Mouse (Mus musculus) CH12.LX (cell line): ENCODE data around the gene Prkn.

Source experiments
- CTCF ChIP-seq, 2 experiments: IDR thresholded peaks in 1 of 2; conservative IDR thresholded peaks in 1 of 2; 2 replicates each; pipeline ENCODE4 v1.5.1; 2011 to 2012; ENCODE audit warnings: low read depth in 2 of 2, low read length in 2 of 2, improper control_type of control experiment in 1 of 2, inconsistent platforms in 1 of 2, mild to moderate bottlenecking in 1 of 2, moderate library complexity in 1 of 2
- EP300 ChIP-seq: IDR thresholded peaks from 2 replicates; pipeline ENCODE4 v1.6.1; 2011; ENCODE audit warnings: low read length, improper control_type of control experiment
- MAFK ChIP-seq: IDR thresholded peaks from 2 replicates; pipeline ENCODE4 v1.6.1; 2011; ENCODE audit warnings: low read length, improper control_type of control experiment; ENCODE audit not compliant: insufficient replicate concordance
- NRF1 ChIP-seq: IDR thresholded peaks from 2 replicates; pipeline ENCODE4 v1.6.1; 2014; ENCODE audit warnings: low read depth, mild to moderate bottlenecking, inconsistent platforms, low read length, improper control_type of control experiment, moderate library complexity

GRCm38 (mm10) chr17:12037065-12037464 lies 1196.9 kb downstream of the Prkn start:
- TF ChIP-seq EP300 (no peak), MAFK (no peak), CTCF (conservative IDR thresholded peaks at IDR 0.05 in 1 of 2, IDR thresholded peaks at IDR 0.05 in 1 of 2; ENCODE audit: low read depth in 2 of 2, low read length in 2 of 2) (no peak), NRF1 (no peak)
